Mouse (Mus musculus) bone marrow, adult 2 months (tissue): ENCODE measurements around the gene AU041133. TPM values are rescaled to one million over a fixed set of nuclear protein-coding genes. Genes with fewer than 3 reads are reported as not detected.

Experiments used
- H3K27ac ChIP-seq: fragments of 200-500 bp; 2 replicates; pipeline ENCODE4 v1.5.1; 2012; ENCODE audit warnings: low read depth, mild to moderate bottlenecking, control low read depth, inconsistent platforms, low read length; ENCODE audit not compliant: control insufficient read depth, poor library complexity, insufficient read depth
- H3K4me1 ChIP-seq: fragments of 200-500 bp; 2 replicates; pipeline ENCODE4 v1.6.1; 2011; ENCODE audit warnings: low read length; ENCODE audit not compliant: control insufficient read depth, insufficient read depth
- H3K4me3 ChIP-seq: fragments of 200-500 bp; replicated peaks from 2 replicates; pipeline ENCODE3; 2011; ENCODE audit warnings: mild to moderate bottlenecking, low read depth, low read length, control low read depth; ENCODE audit not compliant: control insufficient read depth
- CTCF ChIP-seq: fragments of 200-500 bp; IDR thresholded peaks from 2 replicates; pipeline ENCODE4 v1.5.1; 2011; ENCODE audit warnings: low read length, control low read depth; ENCODE audit not compliant: control insufficient read depth, insufficient read depth
- POLR2A ChIP-seq: fragments of 200-500 bp; IDR thresholded peaks from 2 replicates; pipeline ENCODE4 v1.6.1; 2011; ENCODE audit warnings: low read depth, mild to moderate bottlenecking, control low read depth, low read length, borderline replicate concordance; ENCODE audit not compliant: control insufficient read depth
- WGBS: fragments of 180-500 bp; shearing (Covaris S2); methylation state at CpG from one replicate; pipeline ENCODE4 v1.1.7; 2018; 5-methylcytosine and 5-hydroxymethylcytosine counted together
- polyA plus RNA-seq: library from polyadenylated mRNA; stranded (reverse); fragments of >200 nt; gene quantifications from 2 replicates; pipeline ENCODE4 v1.2.4, GENCODE M21; 2011; ENCODE audit warnings: low replicate concordance; ENCODE audit not compliant: missing spikeins, insufficient read depth, insufficient read length

Gene AU041133
- polyA plus RNA-seq, 1 experiment, result 0.57 TPM

GRCm38 (mm10) chr10:82178257-82179064 is 50.6 kb downstream of the AU041133 start:
- Histone ChIP-seq H3K4me1 (no peaks in the 10 kb centered on the region), H3K4me3 (peak overlapping the region; percentile 63), H3K27ac (no peak overlapping the region; the same call in 1 of the 2 replicates)
- WGBS, result 5% methylated on average over 47 of the region's 47 CpGs
- TF ChIP-seq POLR2A (peak; percentile 26; the same call in 1 of the 2 replicates), CTCF (no peak)

Other genes with a start within 250 kb of the AU041133 start
- 1.6 TPM in 1 of 2 replicates, not detected in the other for gene Zfp781, start 197.5 kb upstream of the AU041133 start, polyA plus RNA-seq
- 1.6 and 1.7 TPM in 2 replicates for gene Zfp873, start 79.9 kb upstream of the AU041133 start, polyA plus RNA-seq
- 0.90 TPM in 1 of 2 replicates, not detected in the other for gene BC024063, start 44.7 kb upstream of the AU041133 start, polyA plus RNA-seq
- gene Zfp938, start 113.3 kb downstream of the AU041133 start, polyA plus RNA-seq, result 0.63 and 1.9 TPM in 2 replicates
- gene 4932415D10Rik, start 188.6 kb downstream of the AU041133 start, polyA plus RNA-seq, result not detected in 2 replicates
- 0.95 and 1.4 TPM in 2 replicates for gene Gm4924, start 226.2 kb downstream of the AU041133 start, polyA plus RNA-seq